Mouse (Mus musculus) embryonic facial prominence, embryonic 11.5 days (tissue): ENCODE measurements at regions not wholly inside any gene's neighbourhood (a gene's known extent, or its start where the extent isn't known, plus 50 kb on each side); places are given as distances from the start of the nearest gene placed in this dataset.

Experiments used
- ATAC-seq: fragments of 200-750 bp; cut with Nextera tagmentation; replicated peaks from 2 replicates; pipeline ENCODE4 v1.8.0; 2017; ENCODE audit warnings: low read depth; ENCODE audit not compliant: insufficient number of reproducible peaks, low FRiP score, low TSS enrichment
- DNase-seq: peaks from one replicate; pipeline ENCODE4 v3.0.0-alpha.2; 2015; ENCODE audit warnings: low spot score
- H3K27ac ChIP-seq: fragments of 300-500 bp; sonication (generic); replicated peaks from 2 replicates; pipeline ENCODE4 v1.5.1; 2014; ENCODE audit warnings: mild to moderate bottlenecking, low read depth, low read length, control low read depth
- H3K27me3 ChIP-seq: fragments of 300-500 bp; sonication (generic); 2 replicates; pipeline ENCODE4 v1.6.1; 2014; ENCODE audit warnings: mild to moderate bottlenecking, low read length, moderate library complexity, mixed read lengths; ENCODE audit not compliant: control insufficient read depth, insufficient read depth
- H3K36me3 ChIP-seq: fragments of 300-500 bp; sonication (generic); replicated peaks from 2 replicates; pipeline ENCODE4 v1.6.1; 2014; ENCODE audit warnings: low read depth, mild to moderate bottlenecking, low read length, moderate library complexity, mixed read lengths; ENCODE audit not compliant: control insufficient read depth, insufficient read depth
- H3K4me1 ChIP-seq: fragments of 300-500 bp; sonication (generic); 2 replicates; pipeline ENCODE4 v1.6.1; 2014; ENCODE audit warnings: low read length, mixed read lengths; ENCODE audit not compliant: control insufficient read depth, insufficient read depth
- H3K4me2 ChIP-seq: fragments of 300-500 bp; sonication (generic); 2 replicates; pipeline ENCODE4 v1.6.1; 2014; ENCODE audit warnings: low read depth, mild to moderate bottlenecking, control low read depth, low read length, moderate library complexity
- H3K4me3 ChIP-seq: fragments of 300-500 bp; sonication (generic); 2 replicates; pipeline ENCODE4 v1.5.1; 2014; ENCODE audit warnings: low read depth, low read length, control low read depth
- H3K9ac ChIP-seq: fragments of 300-500 bp; sonication (generic); replicated peaks from 2 replicates; pipeline ENCODE4 v1.6.1; 2014; ENCODE audit warnings: mild to moderate bottlenecking, control low read depth, low read length
- H3K9me3 ChIP-seq: fragments of 300-500 bp; sonication (generic); replicated peaks from 2 replicates; pipeline ENCODE4 v1.6.1; 2016; ENCODE audit warnings: mild to moderate bottlenecking, low read length, inconsistent platforms, mixed read lengths; ENCODE audit not compliant: control insufficient read depth
- WGBS: fragments of 180-500 bp; shearing (Covaris S2); extraction: QIAGEN DNeasy Blood & Tissue Kit; methylation state at CpG from one replicate; pipeline ENCODE4 v1.1.7; 2014; 5-methylcytosine and 5-hydroxymethylcytosine counted together

DNA sequence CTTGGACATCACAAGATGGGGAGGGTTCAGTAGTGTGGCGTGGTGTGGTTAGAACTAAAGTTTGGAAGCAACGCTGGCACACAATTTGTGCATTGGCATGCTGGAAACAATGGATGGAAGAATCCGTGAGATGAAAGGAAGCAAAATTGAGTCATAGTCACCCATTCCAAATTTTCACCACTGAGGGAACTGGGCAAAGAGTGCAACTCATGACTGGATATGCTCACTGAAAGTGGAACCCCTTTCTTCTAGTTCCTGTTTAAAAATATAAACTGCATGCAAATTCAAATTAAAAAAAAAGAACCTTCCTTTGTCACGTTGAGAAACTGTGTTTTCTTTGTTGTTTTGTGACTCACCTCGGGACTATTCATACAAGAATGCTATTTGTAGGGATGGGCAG lies 269.5 kb upstream of the Kcnj16 start:
- no peaks in the 10 kb centered on the region for H3K27me3 ChIP-seq
- no peaks in the 10 kb centered on the region for H3K9me3 ChIP-seq
- H3K36me3 ChIP-seq: no peaks in the 10 kb centered on the region
- no peak overlapping the region for H3K9ac ChIP-seq
- no peak overlapping the region for H3K4me2 ChIP-seq
- H3K27ac ChIP-seq: no peak overlapping the region
- no peak overlapping the region for H3K4me3 ChIP-seq
- 79% methylated on average over 5 of the region's 5 CpGs for WGBS
- DNase-seq (no peak), ATAC-seq (no peak)
- no peaks in the 10 kb centered on the region for H3K4me1 ChIP-seq

DNA sequence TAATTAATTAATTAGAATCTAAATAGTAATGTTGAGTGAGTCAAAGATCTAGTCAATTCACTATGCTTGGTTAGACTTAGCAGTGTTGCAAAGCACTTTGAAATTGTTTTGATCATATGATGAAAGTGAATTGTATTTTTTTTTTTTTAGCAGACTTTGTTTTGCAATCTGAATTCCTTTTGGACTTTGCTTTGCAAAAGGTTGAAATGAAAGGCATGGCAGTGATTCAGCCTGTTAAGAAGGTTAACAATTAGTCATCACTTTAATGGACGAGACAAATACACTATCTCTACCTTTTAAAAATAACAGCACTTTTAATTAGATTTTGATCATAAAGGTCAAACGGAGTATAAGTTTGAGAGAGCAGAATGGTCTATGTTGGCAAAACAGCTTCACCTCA lies 266.9 kb upstream of the Kcnj16 start:
- no peaks in the 10 kb centered on the region for H3K9me3 ChIP-seq
- H3K4me1 ChIP-seq: no peaks in the 10 kb centered on the region
- no peak for DNase-seq
- no peak overlapping the region for H3K27ac ChIP-seq
- no peak for ATAC-seq
- no peak overlapping the region for H3K4me2 ChIP-seq
- no peaks in the 10 kb centered on the region for H3K36me3 ChIP-seq
- no peaks in the 10 kb centered on the region for H3K27me3 ChIP-seq
- no peak overlapping the region for H3K4me3 ChIP-seq
- WGBS: 79% methylated on average over 2 of the region's 2 CpGs
- H3K9ac ChIP-seq: no peak overlapping the region

DNA sequence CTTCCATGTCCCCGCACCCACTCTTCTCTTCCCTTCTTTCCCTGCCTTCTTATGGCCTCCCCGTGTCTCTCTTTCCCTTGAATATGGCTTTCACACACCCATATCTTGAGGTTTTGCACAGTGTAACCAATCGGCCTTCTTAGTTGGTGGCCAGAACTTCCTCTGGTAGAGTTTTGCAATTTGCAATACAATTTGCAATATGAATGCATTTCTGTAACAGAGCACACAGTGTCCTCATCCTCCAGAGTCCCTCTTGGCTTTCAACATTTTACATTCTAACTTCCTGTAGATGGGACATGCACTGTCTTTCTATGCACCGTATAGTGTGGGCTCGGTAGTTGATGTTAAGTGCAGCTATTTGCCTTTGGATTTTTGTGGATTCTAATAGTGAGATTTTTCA lies 265.7 kb upstream of the Kcnj16 start:
- H3K9me3 ChIP-seq: no peaks in the 10 kb centered on the region
- H3K4me2 ChIP-seq: no peak overlapping the region
- no peak overlapping the region for H3K4me3 ChIP-seq
- ATAC-seq (no peak), DNase-seq (no peak)
- H3K4me1 ChIP-seq: no peaks in the 10 kb centered on the region
- H3K27ac ChIP-seq: no peak overlapping the region
- WGBS: 93% methylated on average over 5 of the region's 5 CpGs
- no peaks in the 10 kb centered on the region for H3K36me3 ChIP-seq
- H3K27me3 ChIP-seq: no peaks in the 10 kb centered on the region
- H3K9ac ChIP-seq: no peak overlapping the region

DNA sequence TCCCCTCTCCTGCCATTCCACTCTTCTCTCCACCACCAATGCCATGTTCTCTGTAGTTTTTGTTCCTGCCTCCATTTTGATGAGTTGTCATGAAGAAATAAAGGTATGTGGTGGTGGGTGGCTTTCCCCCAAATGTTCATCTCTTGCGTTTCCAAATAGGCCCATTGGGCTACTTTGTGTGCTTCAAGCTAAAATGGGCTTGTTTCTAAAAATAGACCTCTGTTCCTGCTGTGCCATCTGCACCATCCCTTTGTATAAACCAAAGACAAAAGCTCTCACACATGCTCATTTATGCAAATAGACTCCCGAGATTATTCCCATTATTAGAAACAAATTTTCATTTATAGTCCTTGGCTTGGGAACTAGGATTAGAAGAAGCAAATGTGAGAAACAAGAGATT lies 264.3 kb upstream of the Kcnj16 start:
- Histone ChIP-seq H3K9me3 (no peaks in the 10 kb centered on the region), H3K9ac (no peak overlapping the region), H3K27ac (no peak overlapping the region), H3K4me3 (no peak overlapping the region), H3K27me3 (no peaks in the 10 kb centered on the region), H3K36me3 (no peaks in the 10 kb centered on the region), H3K4me1 (no peaks in the 10 kb centered on the region), H3K4me2 (no peak overlapping the region)
- WGBS: 88% methylated on average over 2 of the region's 2 CpGs
- no peak for ATAC-seq
- DNase-seq: no peak

DNA sequence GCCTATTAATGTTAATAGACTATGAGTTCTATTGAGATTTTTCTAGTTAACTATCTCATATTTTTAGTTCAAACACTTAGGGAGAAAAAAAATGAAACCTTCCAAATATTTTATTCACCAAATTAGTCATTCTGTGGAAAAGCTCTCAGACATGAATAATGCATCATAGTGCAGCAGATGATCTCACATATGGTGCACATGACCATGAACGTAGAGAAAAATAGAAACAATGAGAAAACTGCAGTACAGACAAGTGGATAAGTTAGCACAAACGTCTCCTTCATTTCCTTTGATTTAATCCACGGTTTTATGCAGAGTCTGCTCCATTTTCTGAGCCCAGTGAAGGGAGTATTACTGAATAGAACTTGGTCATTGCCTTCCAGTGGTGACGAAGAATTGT lies 260.5 kb upstream of the Kcnj16 start:
- Histone ChIP-seq H3K27ac (no peak overlapping the region), H3K36me3 (no peaks in the 10 kb centered on the region), H3K27me3 (no peaks in the 10 kb centered on the region), H3K4me2 (no peak overlapping the region), H3K4me1 (no peaks in the 10 kb centered on the region), H3K4me3 (no peak overlapping the region), H3K9ac (no peak overlapping the region), H3K9me3 (no peaks in the 10 kb centered on the region)
- 83% methylated on average over 4 of the region's 4 CpGs for WGBS
- no peak for ATAC-seq
- no peak for DNase-seq

DNA sequence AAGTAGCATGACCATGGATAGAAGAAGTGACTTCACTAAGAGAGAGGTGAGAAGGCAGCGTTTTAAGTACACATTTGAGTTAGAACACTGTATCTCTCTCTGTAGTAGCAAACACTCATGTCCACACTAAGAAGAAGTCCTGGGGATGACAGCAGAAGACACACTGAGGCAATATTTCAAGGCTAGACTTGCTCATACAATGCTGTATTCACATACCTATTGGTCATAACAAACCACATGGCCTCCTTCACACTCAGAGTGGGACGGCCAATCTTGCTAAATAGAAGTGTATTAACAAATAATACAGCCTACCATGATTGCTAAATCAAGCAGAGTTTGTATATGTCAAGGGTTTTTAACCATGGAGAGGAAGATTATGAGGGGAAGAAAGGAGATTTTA lies 252.5 kb upstream of the Kcnj16 start:
- WGBS: 88% methylated on average over 2 of the region's 2 CpGs
- DNase-seq (no peak), ATAC-seq (no peak)
- H3K4me2 ChIP-seq: no peak overlapping the region
- H3K27me3 ChIP-seq: no peaks in the 10 kb centered on the region
- no peaks in the 10 kb centered on the region for H3K9me3 ChIP-seq
- H3K4me3 ChIP-seq: no peak overlapping the region
- H3K9ac ChIP-seq: no peak overlapping the region
- H3K36me3 ChIP-seq: no peaks in the 10 kb centered on the region
- H3K27ac ChIP-seq: no peak overlapping the region
- no peaks in the 10 kb centered on the region for H3K4me1 ChIP-seq

DNA sequence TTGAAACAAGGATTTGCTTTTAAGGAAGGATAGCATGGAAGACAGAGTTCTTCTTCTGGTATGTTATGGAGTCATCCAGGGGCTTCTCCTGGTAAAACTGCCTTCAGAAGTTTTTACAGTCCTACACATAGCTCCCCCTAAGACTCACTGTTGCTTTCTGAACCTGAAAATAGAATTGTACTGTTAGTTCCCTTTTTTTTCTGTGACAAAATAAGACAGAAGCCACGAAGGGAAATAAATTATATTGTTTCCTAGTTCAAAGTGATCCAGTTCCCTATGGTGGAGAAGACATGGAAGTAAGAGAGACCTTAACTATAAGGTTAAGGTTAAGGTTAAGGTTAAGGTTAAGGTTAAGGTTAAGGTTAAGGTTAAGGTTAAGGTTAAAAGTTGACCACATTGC lies 251.5 kb upstream of the Kcnj16 start:
- Histone ChIP-seq H3K4me2 (no peak overlapping the region), H3K4me3 (no peak overlapping the region), H3K9me3 (no peaks in the 10 kb centered on the region), H3K9ac (no peak overlapping the region), H3K36me3 (no peaks in the 10 kb centered on the region), H3K27ac (no peak overlapping the region), H3K4me1 (no peaks in the 10 kb centered on the region), H3K27me3 (no peaks in the 10 kb centered on the region)
- ATAC-seq: no peak
- WGBS: 68% methylated on average over 1 of the region's 1 CpGs
- no peak for DNase-seq

DNA sequence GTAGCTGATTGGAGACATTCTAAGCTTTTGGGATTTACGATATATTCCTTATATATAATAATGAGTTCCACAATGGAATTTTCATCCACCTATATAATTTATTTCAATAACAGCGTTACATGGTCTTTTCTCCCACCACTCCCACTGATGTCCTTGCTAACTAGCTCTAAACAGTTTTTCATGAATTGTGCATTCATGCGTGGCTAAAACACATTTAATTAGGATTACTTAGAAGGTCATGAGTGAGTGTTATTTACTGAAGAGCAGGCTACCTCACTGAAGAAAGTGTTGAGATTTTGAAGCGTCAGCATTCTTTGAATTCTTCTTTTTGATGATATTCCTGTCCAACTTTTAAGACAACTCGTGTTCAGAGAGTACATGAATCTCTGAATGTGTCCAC lies 245.1 kb upstream of the Kcnj16 start:
- Histone ChIP-seq H3K4me2 (no peak overlapping the region), H3K27me3 (no peaks in the 10 kb centered on the region), H3K27ac (no peak overlapping the region), H3K4me1 (no peaks in the 10 kb centered on the region), H3K4me3 (no peak overlapping the region), H3K9ac (no peak overlapping the region), H3K36me3 (no peaks in the 10 kb centered on the region), H3K9me3 (no peaks in the 10 kb centered on the region)
- ATAC-seq (no peak), DNase-seq (no peak)
- WGBS: 87% methylated on average over 5 of the region's 5 CpGs

DNA sequence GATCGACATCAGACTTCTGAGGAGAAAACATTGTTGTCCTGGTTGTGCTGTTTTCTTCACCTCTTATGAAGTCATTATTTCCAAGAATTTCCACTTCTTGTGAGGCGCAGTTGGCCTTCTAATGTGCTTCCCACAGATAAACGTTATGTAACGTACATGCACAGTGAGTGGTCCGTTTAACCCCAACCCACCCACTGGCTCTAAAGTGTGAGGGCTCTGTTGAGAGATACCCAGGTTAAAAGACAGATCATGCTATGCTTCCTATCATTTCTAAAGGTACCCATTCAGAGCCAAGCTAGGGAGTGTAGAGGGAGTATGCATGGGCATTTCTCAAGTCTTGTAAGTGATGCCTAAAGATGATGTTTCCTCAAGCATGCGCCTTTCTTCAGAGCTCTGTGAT lies 243.9 kb upstream of the Kcnj16 start:
- Histone ChIP-seq H3K27me3 (no peaks in the 10 kb centered on the region), H3K9ac (no peak overlapping the region), H3K4me3 (no peak overlapping the region), H3K9me3 (no peaks in the 10 kb centered on the region), H3K4me1 (no peaks in the 10 kb centered on the region), H3K4me2 (no peak overlapping the region), H3K36me3 (no peaks in the 10 kb centered on the region), H3K27ac (no peak overlapping the region)
- WGBS: 87% methylated on average over 6 of the region's 6 CpGs
- ATAC-seq (no peak), DNase-seq (no peak)
